Mouse (Mus musculus) left cerebral cortex, postnatal 25 days (tissue): ENCODE measurements at regions not wholly inside any gene's neighbourhood (a gene's known extent, or its start where the extent isn't known, plus 50 kb on each side); places are given as distances from the start of the nearest gene placed in this dataset.
A peak's percentile ranks its signal among the peaks of the same experiment; 100 is the strongest.

Experiments
- DNase-seq, 2 experiments: peaks; one replicate each; pipeline ENCODE4 v3.0.0; 2022; ENCODE audit warnings: low spot score in 2 of 2, mixed read lengths in 1 of 2
- intact Hi-C: fragments of 180-260 bp; cut with DNase I; formaldehyde crosslinking; loops from one replicate; pipeline ENCODE4 v1.15.1; 2025

DNA sequence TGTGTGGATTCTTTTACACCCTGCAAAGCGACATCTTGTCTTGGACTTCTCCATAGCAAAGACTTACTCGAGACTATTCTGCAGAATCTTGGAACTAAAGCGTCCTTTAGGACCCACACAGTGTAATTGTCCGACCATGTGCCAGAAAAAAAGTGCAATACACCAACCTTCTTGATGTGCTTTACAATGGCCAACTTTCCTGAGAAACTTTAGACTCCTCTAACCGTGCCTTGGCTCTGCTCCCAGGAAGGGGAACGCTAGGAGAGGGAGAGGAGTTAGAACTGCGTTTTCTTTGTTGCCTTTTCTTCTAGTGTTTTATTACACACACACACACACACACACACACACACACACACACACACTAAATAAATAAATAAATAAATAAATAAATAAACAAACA lies 515.1 kb upstream of the Mgmt start:
- DNase-seq, result no peak
- intact Hi-C loops, result no loop called here

DNA sequence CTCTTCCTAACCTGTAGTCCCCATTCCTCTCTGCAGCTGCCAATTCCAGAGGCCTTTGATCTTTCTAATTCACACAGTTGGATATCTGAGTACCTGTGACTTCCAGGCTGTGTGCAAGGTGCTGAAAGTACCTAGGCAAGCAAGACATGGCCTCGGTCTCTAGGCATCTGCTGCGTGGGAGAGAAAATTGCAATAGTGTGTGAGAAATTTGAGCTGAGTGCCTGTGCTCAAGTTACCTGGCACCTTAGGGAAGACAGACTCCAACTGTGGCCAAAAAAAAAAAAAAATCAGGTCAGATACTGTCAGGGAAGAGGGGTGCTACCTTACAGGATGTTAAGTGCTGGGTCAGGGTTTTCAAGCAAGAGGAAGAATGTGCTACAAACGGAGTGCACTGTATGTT lies 514.7 kb upstream of the Mgmt start:
- no peak for DNase-seq
- intact Hi-C loops, result no loop called here

- intact Hi-C loops, result no loop called here
- no peak for DNase-seq
These were observed 511.1 kb upstream of the Mgmt start for GRCm38 (mm10) chr7:136383296-136383695.

GRCm38 (mm10) chr7:136387736-136388135 lies 506.7 kb upstream of the Mgmt start:
- intact Hi-C loops, result no loop called here
- DNase-seq, result no peak

GRCm38 (mm10) chr7:136390066-136390465 lies 504.3 kb upstream of the Mgmt start:
- intact Hi-C loops, result no loop called here
- no peak for DNase-seq

- DNase-seq, result peak in 1 of 2 experiments; percentile 4
- intact Hi-C loops, result no loop called here
These were observed 501.0 kb upstream of the Mgmt start for GRCm38 (mm10) chr7:136393454-136393853.

DNA sequence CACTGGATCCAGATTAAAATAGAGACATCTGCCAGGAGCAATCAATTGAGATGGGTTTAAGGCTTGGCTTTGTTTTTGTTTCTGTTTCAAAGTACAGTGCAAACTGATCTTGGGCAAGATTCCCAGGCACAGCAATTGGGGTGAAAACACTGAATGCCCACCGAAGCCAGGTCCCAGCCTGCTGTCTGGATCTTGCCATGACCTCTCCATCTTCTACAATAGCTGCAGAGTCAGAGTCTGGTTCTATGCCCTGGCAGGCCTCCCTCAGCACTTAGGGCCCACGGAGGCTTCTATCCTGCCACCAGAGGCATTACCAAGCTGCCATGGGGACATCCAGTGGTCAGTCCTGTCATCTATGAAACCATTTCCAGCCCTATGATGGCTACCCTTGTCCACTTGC lies 498.6 kb upstream of the Mgmt start:
- intact Hi-C loops, result no loop called here

DNA sequence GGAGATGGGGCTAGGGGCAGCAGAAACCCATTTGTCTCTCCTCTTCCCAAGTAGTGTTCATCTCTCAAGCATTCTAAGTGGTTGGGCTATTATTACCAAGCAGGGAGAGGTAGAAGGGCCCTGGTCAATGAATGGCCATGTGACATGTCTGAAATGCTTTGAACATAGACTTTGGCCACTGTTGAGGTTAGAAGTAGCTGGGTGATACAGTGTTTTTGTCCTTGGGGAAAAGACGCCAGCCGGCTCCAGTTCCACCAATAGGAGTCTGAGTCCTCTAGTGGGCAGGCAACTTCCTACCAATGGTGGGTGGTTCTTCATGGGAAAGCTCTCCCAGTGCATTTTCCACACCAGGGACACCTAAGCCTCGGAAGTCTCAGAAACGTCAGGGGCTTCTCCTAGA lies 497.3 kb upstream of the Mgmt start:
- intact Hi-C loops, result no loop called here
- DNase-seq, result no peak

More for the DNA sequence above, 498.6 kb upstream of the Mgmt start:
- no peak for DNase-seq

DNA sequence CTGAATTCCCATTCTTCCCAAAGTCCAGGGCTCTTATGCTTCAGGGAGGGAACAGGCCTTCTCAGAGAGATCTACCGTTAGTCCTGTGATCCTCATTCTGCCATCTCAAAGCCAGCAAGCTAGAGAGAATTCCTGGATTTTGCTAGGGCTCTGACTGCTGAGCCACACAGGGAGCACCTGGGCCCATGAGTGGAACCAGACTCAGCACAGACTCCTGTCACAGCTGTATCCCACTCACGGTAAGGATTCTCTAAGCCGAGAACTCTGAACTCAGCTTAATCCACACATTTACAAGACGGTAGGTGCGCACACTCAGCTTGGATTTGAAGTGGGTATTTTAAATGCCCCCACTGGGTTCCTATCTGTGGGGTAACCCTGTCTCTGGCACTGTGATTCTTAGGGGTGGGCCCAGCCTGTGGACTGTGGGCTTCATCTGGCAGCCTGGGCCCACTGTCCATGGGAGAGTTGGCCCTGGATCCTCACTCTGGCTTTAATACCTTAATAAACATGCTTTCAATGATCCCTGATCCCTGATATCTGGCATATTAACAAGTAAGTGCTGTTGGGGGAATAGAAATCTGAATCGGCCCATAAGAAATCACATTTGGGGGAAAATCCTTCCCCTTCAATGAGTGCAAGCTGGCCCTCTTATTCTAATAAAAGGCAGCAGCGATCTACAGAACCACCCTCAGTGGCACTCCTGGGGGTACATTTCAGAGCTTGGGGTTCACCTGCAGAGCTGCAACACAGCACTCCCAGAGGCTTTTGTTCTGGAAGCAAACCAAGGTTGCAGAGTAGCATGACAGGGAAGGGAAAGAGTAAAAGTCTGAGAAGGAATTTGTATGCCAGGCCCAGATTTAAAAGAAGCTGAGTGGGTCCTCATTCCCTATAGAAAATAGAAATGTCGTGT lies 491.5 kb upstream of the Mgmt start:
- intact Hi-C loops, result no loop called here
- no peak for DNase-seq

- intact Hi-C loops, result no loop called here
These were observed 489.0 kb upstream of the Mgmt start for GRCm38 (mm10) chr7:136405391-136405790.

GRCm38 (mm10) chr7:136406258-136407100 lies 487.9 kb upstream of the Mgmt start:
- intact Hi-C loops, result no loop called here
- DNase-seq, result no peak

More at GRCm38 (mm10) chr7:136405391-136405790, 489.0 kb upstream of the Mgmt start:
- DNase-seq, result no peak

DNA sequence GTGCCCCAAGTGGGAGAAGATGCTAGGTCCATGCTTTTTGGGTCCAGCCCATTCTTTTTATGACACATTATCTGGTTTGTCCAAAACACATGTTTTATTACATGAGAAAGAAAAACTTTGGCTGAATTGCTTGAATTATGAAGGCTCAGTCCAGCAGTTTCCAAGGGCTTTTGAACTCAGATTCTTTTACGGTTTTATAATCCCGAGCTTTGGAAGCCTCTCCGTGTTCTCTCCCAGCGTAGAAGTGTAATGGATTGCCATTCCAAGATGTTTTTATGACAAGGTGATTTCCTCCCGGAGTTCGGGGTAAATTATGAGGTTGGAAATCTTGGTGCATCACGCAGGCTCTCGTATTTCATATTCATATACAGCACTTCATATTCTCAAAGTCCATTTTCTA lies 479.6 kb upstream of the Mgmt start:
- intact Hi-C loops, result no loop called here
- DNase-seq, result no peak

DNA sequence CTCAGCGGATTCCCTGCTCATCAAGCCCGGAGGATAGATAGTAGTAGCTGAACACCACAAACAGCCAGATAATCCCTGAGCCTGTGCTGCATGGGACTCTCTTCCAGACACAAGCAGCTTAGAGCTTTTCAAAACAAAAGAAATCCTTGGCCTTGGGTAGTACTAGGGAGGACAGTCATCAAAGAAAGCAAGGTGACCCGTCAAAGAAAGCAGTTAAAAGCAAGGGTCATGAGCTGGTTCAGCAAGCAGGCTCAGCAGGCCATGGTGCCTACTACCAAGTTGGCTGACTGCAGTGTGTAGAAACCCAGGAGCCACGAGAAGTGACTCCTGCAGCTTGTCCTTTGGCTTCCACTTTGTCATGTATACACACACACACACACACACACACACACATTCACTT lies 477.1 kb upstream of the Mgmt start:
- DNase-seq, result no peak
- intact Hi-C loops, result no loop called here

DNA sequence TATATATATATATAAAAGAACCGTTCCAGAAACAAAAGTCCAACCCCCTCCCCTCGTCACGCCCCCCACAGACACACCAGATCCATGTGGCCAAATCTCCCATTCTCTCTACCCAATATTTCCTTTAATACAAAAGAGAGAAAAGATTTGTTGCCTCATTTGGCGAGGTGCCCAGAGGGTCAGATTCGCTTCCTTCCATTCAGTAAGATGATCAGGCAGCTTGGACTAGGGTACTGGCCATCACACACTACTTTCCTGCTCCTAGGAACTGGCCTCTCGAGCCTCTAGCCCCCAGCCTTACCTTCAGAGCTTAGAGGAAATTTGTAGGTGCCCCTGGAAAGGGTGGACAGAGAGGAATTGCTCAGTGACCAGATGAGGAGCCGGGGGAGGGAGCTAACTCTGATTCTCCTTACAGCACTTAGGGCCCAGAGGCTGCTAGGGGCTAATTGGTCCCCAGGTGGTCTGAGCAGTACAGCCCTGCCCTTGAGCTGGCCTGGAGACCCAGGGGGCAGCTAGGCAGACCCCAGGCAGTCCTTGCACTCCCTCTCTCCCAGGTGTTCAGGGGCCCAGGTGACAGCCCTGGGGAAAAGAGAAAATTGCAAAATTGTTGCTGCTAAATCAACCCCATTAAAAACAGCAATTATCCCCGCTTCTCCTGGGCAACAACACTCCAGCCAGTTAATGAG lies 470.4 kb upstream of the Mgmt start:
- intact Hi-C loops, result no loop called here
- no peak for DNase-seq

DNA sequence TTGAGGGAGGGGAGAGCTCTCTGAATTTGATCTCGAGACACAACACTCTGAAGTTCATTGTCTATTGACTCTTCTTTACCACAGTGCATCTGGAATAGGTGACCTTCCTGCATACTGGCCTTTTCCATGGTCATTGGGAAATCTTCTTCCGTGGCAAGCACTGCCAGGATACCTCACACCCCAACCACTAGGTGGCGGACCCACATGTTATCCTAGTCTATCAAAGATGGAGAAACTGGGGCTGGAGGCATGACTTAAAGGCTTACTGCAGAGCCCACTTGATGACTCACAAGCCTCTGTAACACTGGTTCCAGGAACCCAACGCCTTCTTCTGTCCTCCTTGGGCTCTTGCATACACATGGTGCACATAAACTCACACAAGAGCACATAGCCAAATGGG lies 467.2 kb upstream of the Mgmt start:
- intact Hi-C loops, result no loop called here
- no peak for DNase-seq

DNA sequence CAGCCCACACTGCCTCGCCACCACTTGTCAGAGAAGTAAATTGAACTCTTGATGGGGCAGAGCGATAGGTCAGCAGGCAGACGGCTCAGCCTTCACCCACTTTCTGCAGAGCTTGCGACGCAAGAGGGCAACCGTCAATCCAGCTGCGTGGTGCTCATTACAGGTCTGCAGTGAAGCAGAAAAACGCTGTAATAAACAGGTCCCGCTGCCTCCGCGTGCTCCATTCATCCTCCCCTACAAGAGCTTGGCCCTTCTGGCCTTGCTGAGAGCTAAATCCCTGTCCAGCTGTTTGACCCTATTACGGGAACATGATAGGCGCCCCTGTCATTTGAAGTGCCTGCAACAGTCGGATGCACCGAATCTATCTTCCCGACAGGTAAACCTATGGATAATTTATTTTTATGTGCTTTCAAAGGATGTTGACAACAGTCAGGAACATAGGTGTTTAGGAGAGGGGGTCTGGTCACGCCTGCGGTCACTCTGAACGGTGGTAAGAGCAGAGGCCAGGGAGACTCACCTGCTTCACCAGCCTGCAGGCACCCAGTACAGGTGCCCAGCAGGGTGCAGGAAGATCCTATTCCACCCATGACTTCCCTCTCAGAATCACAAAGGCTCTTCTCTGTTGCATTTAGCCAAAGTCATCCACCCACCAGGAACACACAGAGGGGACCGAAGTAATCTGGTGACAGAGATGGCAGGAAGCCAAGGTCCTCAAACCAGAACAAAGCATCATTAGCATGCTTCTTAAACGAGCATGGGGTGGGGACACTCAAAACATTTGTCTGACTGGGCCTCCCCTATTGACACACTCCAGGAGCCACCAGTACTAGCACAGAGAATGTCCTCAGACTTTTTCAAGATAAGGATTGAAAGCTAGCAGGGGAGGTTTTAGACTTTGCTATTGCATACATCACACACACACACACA lies 464.1 kb upstream of the Mgmt start:
- DNase-seq, result no peak
- intact Hi-C loops, result no loop called here

DNA sequence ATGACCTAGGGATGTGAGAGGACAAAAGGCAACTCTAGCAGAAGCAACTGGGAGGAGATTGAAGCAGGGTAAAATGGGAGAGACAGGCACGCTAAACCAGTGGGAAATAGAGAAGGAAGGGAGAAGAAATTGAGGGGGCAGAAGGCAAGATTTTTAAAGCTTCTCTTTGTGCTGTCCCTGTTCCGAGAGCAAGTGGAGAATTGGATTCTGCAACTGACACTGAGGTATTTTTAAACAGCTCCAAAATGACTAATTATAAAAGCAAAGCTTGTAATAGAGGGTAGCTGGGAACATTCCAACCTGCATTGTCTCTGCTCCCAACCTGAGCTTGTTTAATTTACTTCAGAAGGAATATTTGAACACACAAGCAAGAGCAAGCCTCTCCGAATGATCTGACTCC lies 460.7 kb upstream of the Mgmt start:
- DNase-seq, result peak; percentile 4 to 45
- intact Hi-C loops, result no loop called here

DNA sequence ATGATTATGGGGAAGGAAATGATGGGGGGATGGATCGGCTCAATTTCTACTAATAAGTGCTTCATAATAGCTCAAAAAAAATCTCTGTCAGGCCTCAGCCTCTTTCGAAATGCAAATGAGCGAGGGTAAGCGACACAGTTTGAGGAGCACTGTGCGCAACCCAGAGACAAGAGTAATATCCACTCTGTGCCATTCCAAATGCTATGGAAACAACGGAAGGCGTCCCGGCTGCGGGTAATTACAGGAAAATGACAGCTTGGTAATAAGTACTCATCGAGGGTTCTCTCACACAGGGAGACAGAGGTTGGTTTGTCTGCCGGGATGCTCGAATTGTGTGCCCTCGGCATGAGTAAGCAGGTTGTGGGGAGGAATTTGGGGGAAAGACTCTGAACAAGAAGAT lies 459.9 kb upstream of the Mgmt start:
- intact Hi-C loops, result no loop called here
- no peak for DNase-seq

DNA sequence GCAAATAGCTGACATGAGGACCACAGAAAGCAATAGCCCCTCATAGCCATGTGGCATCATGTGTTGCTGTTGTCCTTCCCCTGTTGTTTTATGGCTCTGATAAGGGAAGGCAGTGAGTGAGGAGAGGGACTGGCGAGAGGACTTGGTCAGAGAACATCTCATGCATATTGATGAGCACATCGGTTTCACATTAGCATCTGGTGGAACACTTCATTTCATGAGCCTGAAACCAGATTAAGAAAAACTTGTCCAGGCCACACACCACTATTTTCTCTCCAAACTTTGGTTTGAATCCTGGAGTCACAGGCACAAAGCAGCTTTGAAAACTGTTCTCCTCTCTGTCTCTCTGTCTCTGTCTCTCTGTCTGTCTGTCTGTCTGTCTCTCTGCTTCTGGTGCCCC lies 451.0 kb upstream of the Mgmt start:
- DNase-seq, result no peak
- intact Hi-C loops, result no loop called here
